In genomic region chr14:32261741-32262140, GRCm38 (mm10) we compare ENCODE assay signal across 16 mouse cellular contexts.
"Had no signal": no experiment of that assay in that cellular context is flagged by ENCODE, and none has a peak within 500 bp of the region (broad histone marks: within the 10 kb centered on the region; RNA-seq: fewer than 3 reads in every experiment).

No protein-coding gene starts in this region.

- H3K27ac ChIP-seq: neural tube, embryonic 13.5 days; neural tube, embryonic 15.5 days; stomach, embryonic 15.5 days; stomach, postnatal 0 days had no signal

- H3K4me3 ChIP-seq: neural tube, embryonic 13.5 days; neural tube, embryonic 15.5 days; stomach, embryonic 15.5 days had no signal

- DNase-seq: retina, postnatal 1 day; right cerebral cortex, adult 18-20 months; right cerebral cortex, postnatal 14 days; right cerebral cortex, postnatal 25 days; right cerebral cortex, postnatal 4 days; spleen, adult 18-20 months; thymus, adult 18-20 months; thymus, adult 2 months; thymus, postnatal 14 days; thymus, postnatal 25 days; thymus, postnatal 36 days; thymus, postnatal 4 days had no signal

- H3K27me3 ChIP-seq: neural tube, embryonic 13.5 days; neural tube, embryonic 15.5 days; stomach, embryonic 15.5 days had no signal

- H3K4me2 ChIP-seq: neural tube, embryonic 13.5 days; neural tube, embryonic 15.5 days; stomach, embryonic 15.5 days had no signal

- H3K9ac ChIP-seq: neural tube, embryonic 13.5 days; neural tube, embryonic 15.5 days; stomach, embryonic 15.5 days had no signal

- H3K9me3 ChIP-seq: neural tube, embryonic 13.5 days; neural tube, embryonic 15.5 days; stomach, embryonic 15.5 days had no signal

- H3K4me1 ChIP-seq: neural tube, embryonic 13.5 days; neural tube, embryonic 15.5 days; stomach, embryonic 15.5 days had no signal
